Mouse (Mus musculus): ENCODE data around the gene Cldn6.

- TF ChIP-seq POLR2A (IDR thresholded peaks at IDR 0.05; ENCODE audit: extremely low read depth, insufficient read depth, low read length) (no peak), CTCF (IDR thresholded peaks at IDR 0.05; ENCODE audit: low read depth, low read length) (no peak)
These were observed 2.0 kb downstream of the Cldn6 start for GRCm38 (mm10) chr17:23681086-23681485.
